Mouse (Mus musculus) forebrain, embryonic 12.5 days (tissue): ENCODE results near the gene Dpy19l1. TPM values are rescaled to one million over a fixed set of nuclear protein-coding genes. Genes with fewer than 3 reads are reported as not detected.

Source experiments
- ATAC-seq: fragments of 200-750 bp; cut with Nextera tagmentation; 2 replicates; pipeline ENCODE4 v1.8.0; 2017; ENCODE audit warnings: moderate TSS enrichment; ENCODE audit not compliant: low FRiP score
- H3K27ac ChIP-seq: fragments of 300-500 bp; sonication (generic); 2 replicates; pipeline ENCODE4 v1.5.1; 2016; ENCODE audit warnings: mild to moderate bottlenecking
- H3K27me3 ChIP-seq: fragments of 300-500 bp; sonication (generic); 2 replicates; pipeline ENCODE4 v1.6.1; 2016; ENCODE audit warnings: mild to moderate bottlenecking
- H3K36me3 ChIP-seq: fragments of 300-500 bp; sonication (generic); replicated peaks from 2 replicates; pipeline ENCODE4 v1.6.1; 2016; ENCODE audit warnings: mild to moderate bottlenecking
- H3K4me1 ChIP-seq: fragments of 300-500 bp; sonication (generic); 2 replicates; pipeline ENCODE4 v1.6.1; 2016
- H3K4me2 ChIP-seq: fragments of 300-500 bp; sonication (generic); 2 replicates; pipeline ENCODE4 v1.6.1; 2016; ENCODE audit warnings: mild to moderate bottlenecking, moderate library complexity
- H3K4me3 ChIP-seq: fragments of 300-500 bp; sonication (generic); replicated peaks from 2 replicates; pipeline ENCODE4 v1.5.1; 2016; ENCODE audit warnings: mild to moderate bottlenecking
- H3K9ac ChIP-seq: fragments of 300-500 bp; sonication (generic); 2 replicates; pipeline ENCODE4 v1.6.1; 2016; ENCODE audit warnings: mild to moderate bottlenecking
- H3K9me3 ChIP-seq: fragments of 300-500 bp; sonication (generic); 2 replicates; pipeline ENCODE4 v1.6.1; 2016
- WGBS: fragments of 180-500 bp; shearing (Covaris S2); methylation state at CpG from one replicate; pipeline ENCODE4 v1.1.7; 2016; 5-methylcytosine and 5-hydroxymethylcytosine counted together
- polyA plus RNA-seq: library from polyadenylated mRNA; unstranded; fragments of >200 nt; fragmentation: Nextera tagmentation; extraction: Ambion mirVana; gene quantifications from 2 replicates; pipeline ENCODE4 v1.2.1, GENCODE M21; 2016

Gene Dpy19l1
- polyA plus RNA-seq, 1 experiment from 2014 or later, result 14.4 TPM

- H3K4me2 ChIP-seq, result peak overlapping the region; percentile 66
- 10% methylated on average over 5 of the region's 5 CpGs for WGBS
- H3K27me3 ChIP-seq, result no peaks in the 10 kb centered on the region
- no peaks in the 10 kb centered on the region for H3K9me3 ChIP-seq
- peak overlapping the region; percentile 78 for H3K4me3 ChIP-seq
- peak overlapping the region; percentile 61; the same call in 1 of the 2 replicates for H3K9ac ChIP-seq
- peaks cover 17% of the 10 kb centered on the region for H3K4me1 ChIP-seq
- H3K27ac ChIP-seq, result 0 out of 2 replicates have a peak overlapping the region, but pooled peaks have one; percentile 92
- H3K36me3 ChIP-seq, result no peaks in the 10 kb centered on the region
- no peak for ATAC-seq
These were observed 899 bp upstream of the Dpy19l1 start for GRCm38 (mm10) chr9:24503858-24504219.

- Histone ChIP-seq H3K4me3 (peak overlapping the region; percentile 78), H3K27me3 (no peaks in the 10 kb centered on the region), H3K4me1 (peaks cover 17% of the 10 kb centered on the region), H3K9ac (peak overlapping the region; percentile 83), H3K9me3 (no peaks in the 10 kb centered on the region), H3K36me3 (no peaks in the 10 kb centered on the region), H3K4me2 (peak overlapping the region; percentile 66), H3K27ac (peak overlapping the region; percentile 92)
- peak; percentile 90 for ATAC-seq
- WGBS, result under 1% methylated on average over 31 of the region's 48 CpGs
These were observed 352 bp downstream of the Dpy19l1 start for GRCm38 (mm10) chr9:24502571-24503004.

- H3K27ac ChIP-seq, result no peak overlapping the region
- peak overlapping the region; percentile 83 for H3K9ac ChIP-seq
- WGBS, result 31% methylated on average over 2 of the region's 2 CpGs
These were observed 1.3 kb downstream of the Dpy19l1 start for GRCm38 (mm10) chr9:24501618-24502017.

GRCm38 (mm10) chr9:24496226-24496625, 6.7 kb downstream of the Dpy19l1 start:
- Histone ChIP-seq H3K36me3 (no peaks in the 10 kb centered on the region), H3K27ac (no peak overlapping the region), H3K27me3 (no peaks in the 10 kb centered on the region), H3K4me1 (peaks cover 5% of the 10 kb centered on the region), H3K9me3 (no peaks in the 10 kb centered on the region), H3K4me2 (no peak overlapping the region), H3K4me3 (no peak overlapping the region), H3K9ac (no peak overlapping the region)
- no peak for ATAC-seq
- WGBS, result 90% methylated on average over 2 of the region's 2 CpGs

More at GRCm38 (mm10) chr9:24501618-24502017, 1.3 kb downstream of the Dpy19l1 start:
- Histone ChIP-seq H3K4me2 (peak overlapping the region; percentile 66), H3K27me3 (no peaks in the 10 kb centered on the region), H3K36me3 (no peaks in the 10 kb centered on the region), H3K9me3 (no peaks in the 10 kb centered on the region), H3K4me3 (peak overlapping the region; percentile 78), H3K4me1 (peaks cover 17% of the 10 kb centered on the region)
- ATAC-seq, result no peak

- H3K4me2 ChIP-seq, result no peak overlapping the region
- H3K27me3 ChIP-seq, result no peaks in the 10 kb centered on the region
- H3K36me3 ChIP-seq, result no peaks in the 10 kb centered on the region
- WGBS, result 91% methylated on average over 5 of the region's 5 CpGs
- no peaks in the 10 kb centered on the region for H3K4me1 ChIP-seq
- H3K9me3 ChIP-seq, result no peaks in the 10 kb centered on the region
- H3K4me3 ChIP-seq, result no peak overlapping the region
- no peak overlapping the region for H3K9ac ChIP-seq
- ATAC-seq, result no peak
- no peak overlapping the region for H3K27ac ChIP-seq
These were observed 12.4 kb downstream of the Dpy19l1 start for GRCm38 (mm10) chr9:24490516-24490915.

GRCm38 (mm10) chr9:24488425-24489104, 14.4 kb downstream of the Dpy19l1 start:
- no peaks in the 10 kb centered on the region for H3K27me3 ChIP-seq
- 92% methylated on average over 6 of the region's 6 CpGs for WGBS

GRCm38 (mm10) chr9:24482375-24482774, 20.6 kb downstream of the Dpy19l1 start:
- no peaks in the 10 kb centered on the region for H3K4me1 ChIP-seq
- H3K36me3 ChIP-seq, result peaks cover 8% of the 10 kb centered on the region; the same call in 1 of the 2 replicates
- no peak overlapping the region for H3K4me2 ChIP-seq
- no peaks in the 10 kb centered on the region for H3K27me3 ChIP-seq
- H3K4me3 ChIP-seq, result no peak overlapping the region
- H3K27ac ChIP-seq, result no peak overlapping the region
- H3K9ac ChIP-seq, result no peak overlapping the region
- WGBS, result 79% methylated on average over 5 of the region's 5 CpGs
- H3K9me3 ChIP-seq, result no peaks in the 10 kb centered on the region
- no peak for ATAC-seq

More at GRCm38 (mm10) chr9:24488425-24489104, 14.4 kb downstream of the Dpy19l1 start:
- H3K27ac ChIP-seq, result no peak overlapping the region
- no peak for ATAC-seq
- no peaks in the 10 kb centered on the region for H3K36me3 ChIP-seq
- H3K9me3 ChIP-seq, result no peaks in the 10 kb centered on the region
- no peak overlapping the region for H3K9ac ChIP-seq
- no peak overlapping the region for H3K4me3 ChIP-seq
- no peak overlapping the region for H3K4me2 ChIP-seq
- no peaks in the 10 kb centered on the region for H3K4me1 ChIP-seq

GRCm38 (mm10) chr9:24477251-24477650, 25.7 kb downstream of the Dpy19l1 start:
- Histone ChIP-seq H3K27me3 (no peaks in the 10 kb centered on the region), H3K9me3 (no peaks in the 10 kb centered on the region), H3K27ac (no peak overlapping the region), H3K4me2 (no peak overlapping the region), H3K9ac (no peak overlapping the region), H3K36me3 (peaks cover 8% of the 10 kb centered on the region), H3K4me1 (no peaks in the 10 kb centered on the region), H3K4me3 (no peak overlapping the region)
- ATAC-seq, result no peak
- WGBS, result 95% methylated on average over 2 of the region's 2 CpGs

GRCm38 (mm10) chr9:24473824-24474223, 29.1 kb downstream of the Dpy19l1 start:
- 93% methylated on average over 7 of the region's 7 CpGs for WGBS
- no peak overlapping the region for H3K9ac ChIP-seq
- no peak overlapping the region for H3K4me2 ChIP-seq
- H3K9me3 ChIP-seq, result no peaks in the 10 kb centered on the region
- no peak overlapping the region for H3K27ac ChIP-seq
- H3K36me3 ChIP-seq, result peaks cover 5% of the 10 kb centered on the region
- H3K4me3 ChIP-seq, result no peak overlapping the region
- H3K4me1 ChIP-seq, result no peaks in the 10 kb centered on the region
- no peaks in the 10 kb centered on the region for H3K27me3 ChIP-seq
- ATAC-seq, result no peak

GRCm38 (mm10) chr9:24472514-24472913, 30.4 kb downstream of the Dpy19l1 start:
- no peak for ATAC-seq
- Histone ChIP-seq H3K27me3 (no peaks in the 10 kb centered on the region), H3K4me2 (no peak overlapping the region), H3K4me3 (no peak overlapping the region), H3K9me3 (no peaks in the 10 kb centered on the region), H3K4me1 (no peaks in the 10 kb centered on the region), H3K9ac (no peak overlapping the region), H3K27ac (no peak overlapping the region), H3K36me3 (peaks cover under 1% of the 10 kb centered on the region)
- 90% methylated on average over 3 of the region's 3 CpGs for WGBS

- H3K4me1 ChIP-seq, result no peaks in the 10 kb centered on the region
- no peak overlapping the region for H3K4me3 ChIP-seq
- H3K36me3 ChIP-seq, result no peaks in the 10 kb centered on the region; the same call in 1 of the 2 replicates
- 96% methylated on average over 5 of the region's 5 CpGs for WGBS
- no peak overlapping the region for H3K4me2 ChIP-seq
- H3K27me3 ChIP-seq, result no peaks in the 10 kb centered on the region
- H3K9me3 ChIP-seq, result no peaks in the 10 kb centered on the region
- no peak overlapping the region for H3K9ac ChIP-seq
- ATAC-seq, result no peak
- no peak overlapping the region for H3K27ac ChIP-seq
These were observed 32.8 kb downstream of the Dpy19l1 start for GRCm38 (mm10) chr9:24470166-24470565.

- Histone ChIP-seq H3K4me2 (no peak overlapping the region), H3K27ac (no peak overlapping the region), H3K9me3 (no peaks in the 10 kb centered on the region), H3K36me3 (no peaks in the 10 kb centered on the region), H3K4me1 (no peaks in the 10 kb centered on the region), H3K9ac (no peak overlapping the region), H3K27me3 (no peaks in the 10 kb centered on the region), H3K4me3 (no peak overlapping the region)
- no peak for ATAC-seq
- WGBS, result 92% methylated on average over 5 of the region's 5 CpGs
These were observed 35.8 kb downstream of the Dpy19l1 start for GRCm38 (mm10) chr9:24467186-24467585.

- 95% methylated on average over 1 of the region's 1 CpGs for WGBS
- H3K4me1 ChIP-seq, result no peaks in the 10 kb centered on the region
- no peaks in the 10 kb centered on the region for H3K9me3 ChIP-seq
- H3K27ac ChIP-seq, result no peak overlapping the region
- no peak for ATAC-seq
- no peak overlapping the region for H3K4me3 ChIP-seq
- H3K36me3 ChIP-seq, result no peaks in the 10 kb centered on the region
- H3K9ac ChIP-seq, result no peak overlapping the region
- H3K4me2 ChIP-seq, result no peak overlapping the region
- H3K27me3 ChIP-seq, result no peaks in the 10 kb centered on the region
These were observed 36.3 kb downstream of the Dpy19l1 start for GRCm38 (mm10) chr9:24466649-24467048.
